Mouse (Mus musculus): ENCODE measurements around the gene Pom121. TPM values are rescaled to one million over a fixed set of nuclear protein-coding genes. Genes with fewer than 3 reads are reported as not detected.

The Pom121 gene
- polyA plus RNA-seq, 2 experiments = 15.3 to 38.1 TPM

DNA sequence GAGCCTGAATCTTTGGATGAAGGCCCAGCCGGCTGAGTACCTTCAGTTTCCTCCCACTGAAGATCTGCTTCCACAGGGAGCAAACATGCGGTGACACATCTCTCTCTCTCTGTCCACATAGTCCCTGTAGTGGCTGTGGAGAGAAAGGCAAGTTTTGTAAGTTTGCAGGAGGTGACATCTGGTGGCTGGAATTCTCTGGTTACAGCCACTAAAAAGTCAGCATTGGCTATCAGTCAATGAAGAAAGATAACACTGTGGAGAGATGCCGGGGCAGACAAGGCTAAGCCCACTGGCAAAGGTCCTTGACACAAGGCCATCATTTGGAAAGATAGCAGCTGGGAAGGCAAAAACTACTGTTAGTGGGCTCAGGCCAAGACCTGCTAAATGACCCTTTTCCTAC is 56.8 kb downstream of the Pom121 start:
- Histone ChIP-seq H3K4me2 (replicated peaks; ENCODE audit: low read depth, low read length, severe bottlenecking) (no peak overlapping the region), H3K27me3 (ENCODE audit: control insufficient read depth, insufficient read depth, low read length) (no peaks in the 10 kb centered on the region), H3K9me3 (ENCODE audit: control insufficient read depth, low read length) (no peaks in the 10 kb centered on the region), H3K36me3 (ENCODE audit: control insufficient read depth, insufficient read depth, low read length) (no peaks in the 10 kb centered on the region), H3K9ac (ENCODE audit: low read depth, low read length, severe bottlenecking) (no peak overlapping the region), H3K27ac (replicated peaks; ENCODE audit: low read depth, low read length) (no peak overlapping the region), H3K4me1 (ENCODE audit: control insufficient read depth, insufficient read depth, low read length) (no peaks in the 10 kb centered on the region), H3K4me3 (replicated peaks; ENCODE audit: low read length) (no peak overlapping the region)
- DNase-seq (ENCODE audit: low spot score) = no peak
- no peak for ATAC-seq (ENCODE audit: low FRiP score, low read depth)
- TF ChIP-seq POLR2A (IDR thresholded peaks at IDR 0.05; ENCODE audit: borderline replicate concordance, extremely low read depth, insufficient read depth, insufficient read length) = no peak
- WGBS = 51% methylated on average over 3 of the region's 3 CpGs

GRCm38 (mm10) chr5:135331161-135331560 is 63.2 kb downstream of the Pom121 start:
- ATAC-seq (ENCODE audit: low FRiP score, low read depth) = no peak
- 83% methylated on average over 6 of the region's 6 CpGs for WGBS
- no peak for DNase-seq (ENCODE audit: low spot score)

GRCm38 (mm10) chr5:135330201-135330600 is 64.1 kb downstream of the Pom121 start:
- no peak overlapping the region for H3K27ac ChIP-seq (replicated peaks; ENCODE audit: low read depth, low read length)
- no peak overlapping the region for H3K9ac ChIP-seq (ENCODE audit: low read depth, low read length, severe bottlenecking)
- ATAC-seq (ENCODE audit: low FRiP score, low read depth) = no peak
- H3K4me1 ChIP-seq (ENCODE audit: control insufficient read depth, insufficient read depth, low read length) = no peaks in the 10 kb centered on the region
- 88% methylated on average over 5 of the region's 5 CpGs for WGBS
- H3K4me3 ChIP-seq (replicated peaks; ENCODE audit: low read length) = no peak overlapping the region
- no peaks in the 10 kb centered on the region for H3K9me3 ChIP-seq (ENCODE audit: control insufficient read depth, low read length)
- no peak overlapping the region for H3K4me2 ChIP-seq (replicated peaks; ENCODE audit: low read depth, low read length, severe bottlenecking)
- DNase-seq (ENCODE audit: low spot score) = no peak
- no peaks in the 10 kb centered on the region for H3K27me3 ChIP-seq (ENCODE audit: control insufficient read depth, insufficient read depth, low read length)
- H3K36me3 ChIP-seq (ENCODE audit: control insufficient read depth, insufficient read depth, low read length) = no peaks in the 10 kb centered on the region
- TF ChIP-seq POLR2A (IDR thresholded peaks at IDR 0.05; ENCODE audit: borderline replicate concordance, extremely low read depth, insufficient read depth, insufficient read length) = no peak

More at GRCm38 (mm10) chr5:135331161-135331560, 63.2 kb downstream of the Pom121 start:
- Histone ChIP-seq H3K9me3 (ENCODE audit: control insufficient read depth, low read length) (no peaks in the 10 kb centered on the region), H3K36me3 (ENCODE audit: control insufficient read depth, insufficient read depth, low read length) (no peaks in the 10 kb centered on the region), H3K4me3 (replicated peaks; ENCODE audit: low read length) (no peak overlapping the region), H3K27me3 (ENCODE audit: control insufficient read depth, insufficient read depth, low read length) (no peaks in the 10 kb centered on the region), H3K9ac (ENCODE audit: low read depth, low read length, severe bottlenecking) (no peak overlapping the region), H3K4me2 (replicated peaks; ENCODE audit: low read depth, low read length, severe bottlenecking) (no peak overlapping the region), H3K4me1 (ENCODE audit: control insufficient read depth, insufficient read depth, low read length) (no peaks in the 10 kb centered on the region), H3K27ac (replicated peaks; ENCODE audit: low read depth, low read length) (no peak overlapping the region)
- no peak for TF ChIP-seq POLR2A (IDR thresholded peaks at IDR 0.05; ENCODE audit: borderline replicate concordance, extremely low read depth, insufficient read depth, insufficient read length)

DNA sequence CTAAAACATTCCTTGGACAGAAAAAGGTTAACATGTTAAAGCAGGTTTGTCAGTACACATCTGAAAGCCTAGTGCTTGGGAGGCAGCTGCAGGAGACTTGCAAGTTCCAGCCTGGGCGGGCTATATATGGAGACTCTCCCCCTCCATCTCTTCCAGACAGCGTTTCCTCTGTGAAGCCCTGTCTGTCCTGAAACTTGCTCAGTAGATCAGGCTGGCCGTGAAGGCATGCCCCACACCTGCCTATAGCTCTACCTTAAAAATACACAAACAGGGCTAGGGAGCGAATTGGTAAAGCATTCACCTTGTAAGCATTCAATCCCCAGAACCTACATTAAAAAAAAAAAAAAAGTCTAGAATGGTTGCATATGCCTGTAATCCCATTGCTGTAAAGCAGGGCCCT is 64.9 kb downstream of the Pom121 start:
- Histone ChIP-seq H3K4me1 (ENCODE audit: control insufficient read depth, insufficient read depth, low read length) (no peaks in the 10 kb centered on the region), H3K36me3 (ENCODE audit: control insufficient read depth, insufficient read depth, low read length) (no peaks in the 10 kb centered on the region), H3K27me3 (ENCODE audit: control insufficient read depth, insufficient read depth, low read length) (no peaks in the 10 kb centered on the region), H3K9me3 (ENCODE audit: control insufficient read depth, low read length) (no peaks in the 10 kb centered on the region), H3K4me3 (replicated peaks; ENCODE audit: low read length) (no peak overlapping the region), H3K4me2 (replicated peaks; ENCODE audit: low read depth, low read length, severe bottlenecking) (no peak overlapping the region), H3K27ac (replicated peaks; ENCODE audit: low read depth, low read length) (no peak overlapping the region), H3K9ac (ENCODE audit: low read depth, low read length, severe bottlenecking) (no peak overlapping the region)
- ATAC-seq (ENCODE audit: low FRiP score, low read depth) (no peak), DNase-seq (ENCODE audit: low spot score) (no peak)
- TF ChIP-seq POLR2A (IDR thresholded peaks at IDR 0.05; ENCODE audit: borderline replicate concordance, extremely low read depth, insufficient read depth, insufficient read length) = no peak
- WGBS = 87% methylated on average over 4 of the region's 4 CpGs

Small RNAs within 50 kb of the gene (microRNA-seq; reads per million reads assigned to microRNA genes)
- 1.1 reads per million for gene Mir7033

Other genes starting within 250 kb of the Pom121 start
- 23.2 and 25.7 TPM in 2 replicates for gene Tbl2, start 244.9 kb downstream of the Pom121 start, polyA plus RNA-seq (2012; rRNA removed)
- 29.8 and 32.1 TPM in 2 replicates for gene Tbl2, start 244.9 kb downstream of the Pom121 start, polyA plus RNA-seq (2014; fragmentation: Nextera tagmentation; extraction: Ambion mirVana)
- 20.6 and 24.6 TPM in 2 replicates for gene Bcl7b, start 226.3 kb downstream of the Pom121 start, polyA plus RNA-seq (2012; rRNA removed)
- 43.3 and 46.2 TPM in 2 replicates for gene Bcl7b, start 226.3 kb downstream of the Pom121 start, polyA plus RNA-seq (2014; fragmentation: Nextera tagmentation; extraction: Ambion mirVana)
- gene Baz1b, start 207.3 kb downstream of the Pom121 start, polyA plus RNA-seq (2012; rRNA removed) = 72.7 and 73.0 TPM in 2 replicates
- gene Baz1b, start 207.3 kb downstream of the Pom121 start, polyA plus RNA-seq (2014; fragmentation: Nextera tagmentation; extraction: Ambion mirVana) = 52.3 and 58.8 TPM in 2 replicates
- 31.2 and 50.0 TPM in 2 replicates for gene Fzd9, start 143.3 kb downstream of the Pom121 start, polyA plus RNA-seq (2012; rRNA removed)
- 19.4 and 23.1 TPM in 2 replicates for gene Fzd9, start 143.3 kb downstream of the Pom121 start, polyA plus RNA-seq (2014; fragmentation: Nextera tagmentation; extraction: Ambion mirVana)
- gene Fkbp6, start 44.5 kb downstream of the Pom121 start, polyA plus RNA-seq (2012; rRNA removed) = 0.06 and 0.32 TPM in 2 replicates
- not detected in 2 replicates for gene Fkbp6, start 44.5 kb downstream of the Pom121 start, polyA plus RNA-seq (2014; fragmentation: Nextera tagmentation; extraction: Ambion mirVana)
- not detected in 2 replicates for gene Trim50, start 41.3 kb downstream of the Pom121 start, polyA plus RNA-seq (2012; rRNA removed)
- not detected in 2 replicates for gene Trim50, start 41.3 kb downstream of the Pom121 start, polyA plus RNA-seq (2014; fragmentation: Nextera tagmentation; extraction: Ambion mirVana)
- 52.1 and 65.4 TPM in 2 replicates for gene Nsun5, start 24.6 kb downstream of the Pom121 start, polyA plus RNA-seq (2012; rRNA removed)
- 26.2 and 29.1 TPM in 2 replicates for gene Nsun5, start 24.6 kb downstream of the Pom121 start, polyA plus RNA-seq (2014; fragmentation: Nextera tagmentation; extraction: Ambion mirVana)
- gene Hip1, start 150.6 kb upstream of the Pom121 start, polyA plus RNA-seq (2012; rRNA removed) = 45.9 and 56.9 TPM in 2 replicates
- gene Hip1, start 150.6 kb upstream of the Pom121 start, polyA plus RNA-seq (2014; fragmentation: Nextera tagmentation; extraction: Ambion mirVana) = 47.0 and 49.1 TPM in 2 replicates
- not detected in 2 replicates for gene Ccl26, start 169.0 kb upstream of the Pom121 start, polyA plus RNA-seq (2012; rRNA removed)
- gene Ccl26, start 169.0 kb upstream of the Pom121 start, polyA plus RNA-seq (2014; fragmentation: Nextera tagmentation; extraction: Ambion mirVana) = not detected in 2 replicates
- 1.7 and 2.1 TPM in 2 replicates for gene Ccl24, start 178.5 kb upstream of the Pom121 start, polyA plus RNA-seq (2012; rRNA removed)
- 1.8 and 2.3 TPM in 2 replicates for gene Ccl24, start 178.5 kb upstream of the Pom121 start, polyA plus RNA-seq (2014; fragmentation: Nextera tagmentation; extraction: Ambion mirVana)
- gene Rhbdd2, start 238.1 kb upstream of the Pom121 start, polyA plus RNA-seq (2012; rRNA removed) = 30.6 and 39.5 TPM in 2 replicates
- gene Rhbdd2, start 238.1 kb upstream of the Pom121 start, polyA plus RNA-seq (2014; fragmentation: Nextera tagmentation; extraction: Ambion mirVana) = 38.9 and 41.6 TPM in 2 replicates

All from limb, embryonic 14.5 days (tissue).